Mouse (Mus musculus) retina, postnatal 7 days (tissue): ENCODE data around the gene Gm10715.
"Not testable (repeated sequence)": the region's sequence is repeated elsewhere in the genome, so short reads cannot be mapped to it uniquely, and the experiment has no call there.

Source experiments
- DNase-seq: peaks from one replicate; pipeline ENCODE4 v3.0.0-alpha.2; 2012; ENCODE audit warnings: low read depth, low spot score

The Gm10715 gene

GRCm38 (mm10) chr9:3036577-3036976, at the start of gene Gm10715:
Gene Gm10715, plus strand, starts transcription at chr9:3036877.
- DNase-seq: not testable (repeated sequence)

GRCm38 (mm10) chr9:3000445-3000972, 36.2 kb upstream of the Gm10715 start, which contains the start of gene Gm10722:
Gene Gm10722, plus strand, starts transcription at chr9:3000922.
- DNase-seq: peak; percentile 24

- not testable (repeated sequence) for DNase-seq
Measured at GRCm38 (mm10) chr9:3001006-3001405, 35.7 kb upstream of the Gm10715 start.

DNA sequence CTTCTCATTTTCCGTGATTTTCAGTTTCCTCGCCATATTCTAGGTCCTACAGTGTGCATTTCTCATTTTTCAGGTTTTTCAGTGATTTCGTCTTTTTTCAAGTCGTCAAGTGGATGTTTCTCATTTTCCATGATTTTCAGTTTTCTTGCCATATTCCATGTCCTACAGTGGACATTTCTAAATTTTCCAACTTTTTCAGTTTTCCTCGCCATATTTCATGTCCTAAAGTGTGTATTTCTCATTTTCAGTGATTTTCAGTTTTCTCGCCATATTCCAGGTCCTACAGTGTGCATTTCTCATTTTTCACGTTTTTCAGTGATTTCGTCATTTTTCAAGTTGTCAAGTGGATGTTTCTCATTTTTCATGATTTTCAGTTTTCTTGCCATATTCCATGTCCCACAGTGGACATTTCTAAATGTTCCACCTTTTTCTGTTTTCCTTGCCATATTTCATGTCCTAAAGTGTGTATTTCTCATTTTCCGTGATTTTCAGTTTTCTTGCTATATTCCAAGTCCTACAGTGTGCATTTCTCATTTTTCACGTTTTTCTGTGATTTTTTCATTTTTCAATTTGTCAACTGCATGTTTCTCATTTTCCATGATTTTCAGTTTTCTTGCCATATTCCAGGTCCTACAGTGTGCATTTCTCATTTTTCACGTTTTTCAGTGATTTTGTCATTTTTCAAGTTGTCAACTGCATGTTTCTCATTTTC, 34.6 kb upstream of the Gm10715 start:
- DNase-seq: peak; percentile 0

DNA sequence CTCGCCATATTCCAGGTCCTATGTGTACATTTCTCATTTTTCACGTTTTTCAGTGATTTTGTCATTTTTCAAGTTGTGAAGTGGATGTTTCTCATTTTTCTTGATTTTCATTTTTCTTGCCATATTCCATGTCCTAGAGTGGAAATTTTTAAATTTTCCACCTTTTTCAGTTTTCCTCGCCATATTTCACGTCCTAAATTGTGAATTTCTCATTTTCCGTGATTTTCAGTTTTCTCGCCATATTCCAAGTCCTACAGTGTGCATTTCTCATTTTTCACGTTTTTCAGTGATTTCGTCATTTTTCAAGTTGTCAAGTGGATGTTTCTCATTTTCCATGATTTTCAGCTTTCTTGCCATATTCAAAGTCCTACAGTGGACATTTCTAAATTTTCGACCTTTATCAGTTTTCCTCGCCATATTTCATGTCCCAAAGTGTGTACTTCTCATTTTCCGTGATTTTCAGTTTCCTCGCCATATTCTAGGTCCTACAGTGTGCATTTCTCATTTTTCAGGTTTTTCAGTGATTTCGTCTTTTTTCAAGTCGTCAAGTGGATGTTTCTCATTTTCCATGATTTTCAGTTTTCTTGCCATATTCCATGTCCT, 33.8 kb upstream of the Gm10715 start, which contains the start of gene Gm11168:
TSS of gene Gm11168 (plus strand) at position 553 of the 603 bp plus-strand sequence.
- not testable (repeated sequence) for DNase-seq

- not testable (repeated sequence) for DNase-seq
Measured at GRCm38 (mm10) chr9:3006179-3006578, 30.5 kb upstream of the Gm10715 start.

- not testable (repeated sequence) for DNase-seq
Measured at GRCm38 (mm10) chr9:3006636-3007035, 30.0 kb upstream of the Gm10715 start.

DNA sequence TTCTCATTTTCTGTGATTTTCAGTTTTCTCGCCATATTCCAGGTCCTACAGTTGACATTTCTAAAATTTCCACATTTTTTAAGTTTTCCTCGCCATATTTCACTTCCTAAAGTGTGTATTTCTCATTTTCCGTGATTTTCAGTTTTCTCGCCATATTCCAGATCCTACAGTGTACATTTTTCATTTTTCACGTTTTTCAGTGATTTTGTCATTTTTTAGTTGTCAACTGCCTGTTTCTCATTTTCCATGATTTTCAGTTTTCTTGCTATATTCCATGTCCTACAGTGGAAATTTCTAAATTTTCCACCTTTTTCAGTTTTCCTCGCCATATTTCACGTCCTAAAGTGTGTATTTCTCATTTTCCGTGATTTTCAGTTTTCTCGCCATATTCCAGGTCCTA, 29.4 kb upstream of the Gm10715 start:
- DNase-seq: peak; percentile 3

- not testable (repeated sequence) for DNase-seq
Measured at GRCm38 (mm10) chr9:3009331-3009730, 27.3 kb upstream of the Gm10715 start.

DNA sequence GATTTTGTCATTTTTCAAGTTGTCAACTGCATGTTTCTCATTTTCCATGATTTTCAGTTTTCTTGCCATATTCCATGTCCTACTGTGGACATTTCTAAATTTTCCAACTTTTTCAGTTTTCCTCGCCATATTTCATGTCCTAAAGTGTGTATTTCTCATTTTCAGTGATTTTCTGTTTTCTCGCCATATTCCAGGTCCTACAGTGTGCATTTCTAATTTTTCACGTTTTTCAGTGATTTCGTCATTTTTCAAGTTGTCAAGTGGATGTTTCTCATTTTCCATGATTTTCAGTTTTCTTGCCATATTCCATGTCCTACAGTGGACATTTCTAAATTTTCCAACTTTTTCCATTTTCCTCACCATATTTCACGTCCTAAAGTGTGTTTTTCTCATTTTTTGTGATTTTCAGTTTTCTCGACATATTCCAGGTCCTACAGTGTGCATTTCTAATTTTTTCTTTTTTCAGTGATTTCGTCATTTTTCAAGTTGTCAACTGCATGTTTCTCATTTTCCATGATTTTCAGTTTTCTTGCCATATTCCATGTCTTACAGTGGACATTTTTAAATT, 24.5 kb upstream of the Gm10715 start:
- DNase-seq: not testable (repeated sequence)

GRCm38 (mm10) chr9:3012733-3013279, 23.9 kb upstream of the Gm10715 start, which contains the start of gene Gm10721:
Gene Gm10721, plus strand, starts transcription at chr9:3013140.
- DNase-seq: not testable (repeated sequence)

DNA sequence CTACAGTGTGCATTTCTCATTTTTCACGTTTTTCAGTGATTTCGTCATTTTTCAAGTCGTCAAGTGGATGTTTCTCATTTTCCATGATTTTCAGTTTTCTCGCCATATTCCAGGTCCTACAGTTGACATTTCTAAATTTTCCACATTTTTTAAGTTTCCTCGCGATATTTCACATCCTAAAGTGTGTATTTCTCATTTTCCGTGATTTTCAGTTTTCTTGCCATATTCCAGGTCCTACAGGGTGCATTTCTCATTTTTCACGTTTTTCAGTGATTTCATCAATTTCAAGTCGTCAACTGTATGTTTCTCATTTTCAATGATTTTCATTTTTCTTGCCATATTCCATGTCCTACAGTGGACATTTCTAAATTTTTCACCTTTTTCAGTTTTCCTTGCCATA, 21.3 kb upstream of the Gm10715 start, which contains the start of gene Gm10720:
TSS of gene Gm10720 (plus strand) at position 301 of the 400 bp plus-strand sequence.
- DNase-seq: not testable (repeated sequence)

GRCm38 (mm10) chr9:3015896-3016295, 20.8 kb upstream of the Gm10715 start:
- DNase-seq: not testable (repeated sequence)

DNA sequence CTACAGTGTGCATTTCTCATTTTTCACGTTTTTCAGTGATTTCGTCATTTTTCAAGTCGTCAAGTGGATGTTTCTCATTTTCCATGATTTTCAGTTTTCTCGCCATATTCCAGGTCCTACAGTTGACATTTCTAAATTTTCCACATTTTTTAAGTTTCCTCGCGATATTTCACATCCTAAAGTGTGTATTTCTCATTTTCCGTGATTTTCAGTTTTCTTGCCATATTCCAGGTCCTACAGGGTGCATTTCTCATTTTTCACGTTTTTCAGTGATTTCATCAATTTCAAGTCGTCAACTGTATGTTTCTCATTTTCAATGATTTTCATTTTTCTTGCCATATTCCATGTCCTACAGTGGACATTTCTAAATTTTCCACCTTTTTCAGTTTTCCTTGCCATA, 19.6 kb upstream of the Gm10715 start, which contains the start of gene Gm10719:
TSS of gene Gm10719 (plus strand) at position 301 of the 400 bp plus-strand sequence.
- DNase-seq: not testable (repeated sequence)

GRCm38 (mm10) chr9:3018944-3019343, 17.7 kb upstream of the Gm10715 start:
- not testable (repeated sequence) for DNase-seq

DNA sequence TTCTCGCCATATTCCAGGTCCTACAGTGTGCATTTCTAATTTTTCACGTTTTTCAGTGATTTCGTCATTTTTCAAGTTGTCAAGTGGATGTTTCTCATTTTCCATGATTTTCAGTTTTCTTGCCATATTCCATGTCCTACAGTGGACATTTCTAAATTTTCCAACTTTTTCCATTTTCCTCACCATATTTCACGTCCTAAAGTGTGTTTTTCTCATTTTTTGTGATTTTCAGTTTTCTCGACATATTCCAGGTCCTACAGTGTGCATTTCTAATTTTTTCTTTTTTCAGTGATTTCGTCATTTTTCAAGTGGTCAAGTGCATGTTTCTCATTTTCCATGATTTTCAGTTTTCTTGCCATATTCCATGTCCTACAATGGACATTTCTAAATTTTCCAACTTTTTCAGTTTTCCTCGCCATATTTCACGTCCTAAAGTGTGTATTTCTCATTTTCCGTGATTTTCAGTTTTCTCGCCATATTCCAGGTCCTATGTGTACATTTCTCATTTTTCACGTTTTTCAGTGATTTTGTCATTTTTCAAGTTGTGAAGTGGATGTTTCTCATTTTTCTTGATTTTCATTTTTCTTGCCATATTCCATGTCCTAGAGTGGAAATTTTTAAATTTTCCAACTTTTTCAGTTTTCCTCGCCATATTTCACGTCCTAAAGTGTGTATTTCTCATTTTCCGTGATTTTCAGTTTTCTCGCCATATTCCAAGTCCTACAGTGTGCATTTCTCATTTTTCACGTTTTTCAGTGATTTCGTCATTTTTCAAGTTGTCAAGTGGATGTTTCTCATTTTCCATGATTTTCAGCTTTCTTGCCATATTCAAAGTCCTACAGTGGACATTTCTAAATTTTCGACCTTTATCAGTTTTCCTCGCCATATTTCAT, 16.6 kb upstream of the Gm10715 start:
- DNase-seq: not testable (repeated sequence)

GRCm38 (mm10) chr9:3022316-3023008, 14.2 kb upstream of the Gm10715 start:
- not testable (repeated sequence) for DNase-seq

DNA sequence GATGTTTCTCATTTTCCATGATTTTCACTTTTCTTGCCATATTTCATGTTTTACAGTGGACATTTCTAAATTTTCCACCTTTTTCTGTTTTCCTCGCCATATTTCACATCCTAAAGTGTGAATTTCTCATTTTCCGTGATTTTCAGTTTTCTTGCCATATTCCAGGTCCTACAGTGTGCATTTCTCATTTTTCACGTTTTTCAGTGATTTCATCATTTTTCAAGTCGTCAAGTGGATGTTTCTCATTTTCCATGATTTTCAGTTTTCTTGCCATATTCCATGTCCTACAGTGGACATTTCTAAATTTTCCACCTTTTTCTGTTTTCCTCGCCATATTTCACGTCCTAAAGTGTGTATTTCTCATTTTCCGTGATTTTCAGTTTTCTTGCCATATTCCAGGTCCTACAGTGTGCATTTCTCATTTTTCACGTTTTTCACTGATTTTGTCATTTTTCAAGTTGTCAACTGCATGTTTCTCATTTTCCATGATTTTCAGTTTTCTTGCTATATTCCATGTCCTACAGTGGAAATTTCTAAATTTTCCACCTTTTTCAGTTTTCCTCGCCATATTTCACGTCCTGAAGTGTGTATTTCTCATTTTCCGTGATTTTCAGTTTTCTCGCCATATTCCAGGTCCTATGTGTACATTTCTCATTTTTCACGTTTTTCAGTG, 13.2 kb upstream of the Gm10715 start, which contains the start of gene Gm10718:
TSS of gene Gm10718 (plus strand) at position 236 of the 673 bp plus-strand sequence.
- DNase-seq: not testable (repeated sequence)

DNA sequence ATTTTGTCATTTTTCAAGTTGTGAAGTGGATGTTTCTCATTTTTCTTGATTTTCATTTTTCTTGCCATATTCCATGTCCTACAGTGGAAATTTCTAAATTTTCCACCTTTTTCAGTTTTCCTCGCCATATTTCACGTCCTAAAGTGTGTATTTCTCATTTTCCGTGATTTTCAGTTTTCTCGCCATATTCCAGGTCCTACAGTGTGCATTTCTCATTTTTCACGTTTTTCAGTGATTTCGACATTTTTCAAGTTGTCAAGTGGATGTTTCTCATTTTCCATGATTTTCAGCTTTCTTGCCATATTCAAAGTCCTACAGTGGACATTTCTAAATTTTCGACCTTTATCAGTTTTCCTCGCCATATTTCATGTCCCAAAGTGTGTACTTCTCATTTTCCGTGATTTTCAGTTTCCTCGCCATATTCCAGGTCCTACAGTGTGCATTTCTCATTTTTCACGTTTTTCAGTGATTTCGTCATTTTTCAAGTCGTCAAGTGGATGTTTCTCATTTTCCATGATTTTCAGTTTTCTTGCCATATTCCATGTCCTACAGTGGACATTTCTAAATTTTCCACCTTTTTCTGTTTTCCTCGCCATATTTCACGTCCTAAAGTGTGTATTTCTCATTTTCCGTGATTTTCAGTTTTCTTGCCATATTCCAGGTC, 12.6 kb upstream of the Gm10715 start:
- not testable (repeated sequence) for DNase-seq
